Mouse (Mus musculus): Measurements from ENCODE around the gene Olfr1342.

GRCm38 (mm10) chr4:118719838-118720237 lies 27.3 kb upstream of the Olfr1342 start, which contains the start of gene Olfr1340:
- TF ChIP-seq CTCF (IDR thresholded peaks at IDR 0.05; ENCODE audit: low read depth, low read length) (no peak), POLR2A (IDR thresholded peaks at IDR 0.05; ENCODE audit: extremely low read depth, insufficient read depth, low read length) (no peak)
